Mouse (Mus musculus) mouse trophoblast stem cell (cell line): Measurements from ENCODE around the gene Sec14l3.
"Not testable (repeated sequence)": the region's sequence is repeated elsewhere in the genome, so short reads cannot be mapped to it uniquely, and the experiment has no call there.

ENCODE experiments used
- in situ Hi-C, 2 experiments: fragments of 300-500 bp; cut with MseI, MboI; formaldehyde crosslinking; loops; 2 replicates in 1 of 2; 3 replicates in 1 of 2; pipeline ENCODE4 v1.15.1; 2025

Gene Sec14l3

DNA sequence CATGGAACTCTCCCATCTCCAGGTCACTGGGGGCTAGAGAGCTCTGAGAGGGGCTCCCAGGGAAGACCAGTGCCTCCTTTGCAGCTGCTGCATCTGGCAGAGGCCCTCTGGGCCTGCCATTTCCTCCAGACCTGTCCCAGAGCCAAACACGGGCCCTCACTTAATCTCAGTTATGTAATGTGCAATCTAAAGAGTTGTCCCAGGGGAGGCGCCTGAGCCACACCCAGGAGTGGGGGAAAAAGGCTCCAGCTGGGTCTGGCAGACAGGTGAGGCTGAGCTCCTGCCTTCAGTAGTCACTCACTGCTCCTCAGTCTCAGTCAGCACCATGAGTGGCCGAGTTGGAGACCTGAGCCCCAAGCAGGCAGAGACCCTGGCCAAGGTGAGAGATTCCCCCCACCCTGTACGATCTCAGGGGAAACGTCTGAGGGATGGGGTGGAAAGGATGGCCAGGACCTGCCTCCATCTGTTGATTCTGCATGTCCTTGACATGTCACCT lies at the start of gene Sec14l3:
Gene Sec14l3, plus strand, starts transcription at position 215 of the 496 bp plus-strand sequence.
- in situ Hi-C loops: no loop called here

DNA sequence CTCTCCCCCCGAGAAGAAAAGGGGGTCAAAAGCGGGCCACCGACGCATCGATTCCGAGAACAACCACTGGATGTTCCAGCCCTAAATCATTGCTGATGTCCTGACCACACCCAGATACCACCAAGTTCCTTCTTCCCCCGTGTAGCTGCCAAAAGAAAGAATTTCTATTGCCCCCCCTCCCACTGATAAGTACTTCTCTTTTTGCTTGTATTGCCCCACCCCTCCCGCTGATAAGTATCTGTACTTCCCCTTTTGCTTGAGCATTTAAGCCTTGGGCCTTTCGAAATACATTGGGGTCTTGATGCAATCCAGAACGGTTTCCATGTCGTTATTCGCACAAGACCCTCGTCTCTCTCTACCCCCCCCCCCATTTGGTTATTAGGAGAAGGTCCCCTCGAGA lies 48.8 kb upstream of the Sec14l3 start:
- in situ Hi-C loops: not testable (repeated sequence)

DNA sequence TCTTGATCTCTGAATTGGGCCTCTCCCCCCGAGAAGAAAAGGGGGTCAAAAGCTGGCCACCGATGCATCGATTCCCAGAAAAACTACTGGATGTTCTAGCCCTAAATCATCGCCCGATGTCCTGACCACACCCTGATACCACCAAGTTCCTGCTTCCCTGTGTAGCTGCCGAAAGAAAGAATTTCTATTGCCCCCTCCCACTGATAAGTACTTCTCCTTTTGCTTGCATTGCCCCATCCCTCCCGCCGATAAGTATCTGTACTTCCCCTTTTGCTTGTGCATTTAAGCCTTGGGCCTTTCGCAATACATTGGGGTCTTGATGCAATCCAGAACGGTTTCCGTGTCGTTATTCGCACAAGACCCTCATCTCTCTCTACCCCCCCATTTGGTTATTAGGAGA lies 42.5 kb upstream of the Sec14l3 start:
- in situ Hi-C loops: not testable (repeated sequence)

DNA sequence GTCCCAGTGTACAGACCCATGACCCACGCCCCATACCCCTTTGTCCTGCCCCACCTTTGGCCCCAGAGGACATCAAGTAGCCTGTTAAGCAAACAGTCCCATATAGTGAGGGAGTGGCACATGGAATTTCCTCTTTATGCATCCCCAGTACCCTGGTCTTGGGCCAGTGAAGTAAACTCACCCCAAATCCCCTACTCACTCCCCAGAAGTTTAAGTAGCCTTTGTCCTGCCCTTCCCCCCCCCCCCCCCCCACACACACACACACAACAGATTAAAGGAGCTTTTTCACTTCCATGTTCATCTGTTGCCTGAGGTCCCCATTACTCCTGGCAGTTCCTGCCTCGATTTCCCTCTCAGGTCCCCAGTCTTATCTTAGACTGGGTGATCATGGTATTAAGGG lies 41.3 kb upstream of the Sec14l3 start:
- in situ Hi-C loops: no loop called here

DNA sequence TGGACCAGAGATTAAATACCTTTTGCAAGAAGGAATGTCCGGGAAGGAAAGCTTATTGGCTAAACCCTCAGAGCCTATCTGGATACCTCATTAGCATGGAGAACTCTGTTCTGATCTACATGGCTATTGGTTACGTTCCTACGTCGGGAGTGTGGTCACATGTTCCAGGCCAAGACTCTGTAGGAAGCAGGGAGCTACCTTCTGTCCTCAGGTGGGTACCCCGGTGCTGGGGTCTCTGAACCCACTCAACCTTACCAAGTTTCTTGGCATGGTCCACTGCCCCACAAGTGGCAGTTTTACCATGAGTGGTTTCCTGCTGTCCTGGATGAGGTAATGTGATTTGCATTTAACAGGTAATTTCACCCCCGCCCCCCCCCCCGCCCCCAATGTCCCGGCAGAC lies 37.6 kb upstream of the Sec14l3 start:
- in situ Hi-C loops: no loop called here

DNA sequence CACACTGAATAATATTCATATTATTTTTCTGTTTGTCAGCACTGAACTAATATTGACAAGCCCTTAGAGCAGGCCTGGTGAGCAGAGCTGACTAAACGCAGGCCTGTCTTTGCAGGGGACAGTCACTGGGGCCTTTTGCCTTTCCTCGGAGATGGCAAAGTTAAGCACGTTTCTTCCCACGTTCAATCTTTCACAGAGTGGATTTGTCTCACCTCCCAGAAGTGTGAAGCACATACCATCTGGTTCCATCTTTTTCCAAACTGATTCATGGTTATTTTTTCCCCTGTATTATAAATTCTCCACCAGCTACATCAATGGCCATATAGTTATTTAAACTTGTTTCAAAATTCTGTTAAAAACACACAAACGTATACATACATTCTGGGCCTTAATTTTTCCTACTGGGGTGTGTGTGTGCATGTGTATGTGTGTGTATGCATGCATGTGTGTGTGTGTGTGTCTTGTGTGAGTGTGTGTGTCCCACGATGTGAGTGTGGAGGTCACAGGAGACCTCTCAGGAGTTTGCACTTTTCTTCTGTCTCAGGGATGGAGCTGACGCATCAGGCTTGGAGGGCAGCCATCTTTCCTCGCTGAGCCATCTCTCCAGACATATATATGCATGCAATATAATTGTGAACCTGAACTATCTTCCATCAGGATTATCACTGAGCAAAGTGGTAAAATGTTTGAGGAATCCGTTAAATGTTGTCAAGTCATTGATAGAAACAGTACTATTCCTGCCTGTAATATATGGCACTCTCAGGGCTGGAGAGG lies 36.9 kb upstream of the Sec14l3 start:
- in situ Hi-C loops: no loop called here

DNA sequence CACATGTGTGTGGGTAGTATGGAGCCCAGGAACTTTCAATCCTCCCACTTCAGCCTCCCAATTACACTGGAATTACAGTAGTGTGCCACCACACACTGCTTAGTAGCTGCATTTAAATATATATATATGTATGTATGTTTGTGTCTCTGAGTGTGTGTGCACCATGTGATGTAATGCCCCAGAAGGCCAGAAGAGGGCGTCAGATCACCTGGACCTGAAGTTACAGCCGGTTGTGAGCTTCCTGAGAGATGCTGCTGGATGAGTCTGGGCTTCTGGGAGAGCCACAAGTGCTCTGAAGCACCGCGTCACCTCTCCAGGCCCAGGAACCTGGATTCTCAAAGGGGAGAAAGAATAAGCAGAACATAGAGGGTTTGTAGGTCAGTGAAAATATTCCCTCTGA lies 35.3 kb upstream of the Sec14l3 start:
- in situ Hi-C loops: no loop called here

DNA sequence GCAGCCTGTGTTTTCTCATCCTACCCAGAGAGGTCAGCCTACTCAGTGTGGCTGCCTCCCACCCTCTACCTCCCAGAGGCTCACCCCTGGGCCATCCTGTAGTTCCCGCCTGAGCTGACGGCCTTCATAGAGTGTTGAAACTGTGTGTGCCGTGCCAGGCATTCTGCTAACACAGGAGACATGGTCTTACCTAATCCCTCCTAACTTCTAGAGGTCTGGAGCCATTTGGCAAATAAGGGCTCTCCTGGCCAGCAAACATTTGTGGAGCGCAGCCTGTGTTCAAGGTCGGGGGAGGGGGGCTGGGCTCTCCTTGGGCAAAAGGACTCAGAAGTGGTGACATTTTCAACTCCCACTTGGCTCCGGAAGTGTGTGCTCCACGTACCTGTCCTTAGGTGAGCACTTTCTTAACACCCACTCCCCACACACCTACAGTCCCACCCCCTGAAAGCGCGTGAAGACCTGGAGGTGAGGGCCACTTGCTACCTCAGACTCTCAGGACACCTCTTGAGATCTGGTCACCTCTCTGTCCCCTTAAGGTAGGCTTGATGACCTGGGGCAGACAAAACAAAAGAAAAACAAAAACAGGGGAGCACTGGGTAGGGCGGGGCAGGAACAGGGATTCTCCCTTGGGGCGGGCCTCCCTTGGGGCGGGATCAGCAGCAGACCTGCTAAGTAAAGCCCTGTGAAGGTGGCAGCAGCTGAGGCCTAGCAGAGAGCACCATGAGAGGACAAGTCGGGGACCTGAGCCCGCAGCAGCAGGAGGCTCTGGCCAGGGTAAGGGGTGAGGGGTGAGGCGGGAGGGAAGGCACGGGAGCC lies 33.3 kb upstream of the Sec14l3 start, which contains the start of gene Sec14l4:
Gene Sec14l4, plus strand, starts transcription at position 337 of the 816 bp plus-strand sequence.
- in situ Hi-C loops: no loop called here

DNA sequence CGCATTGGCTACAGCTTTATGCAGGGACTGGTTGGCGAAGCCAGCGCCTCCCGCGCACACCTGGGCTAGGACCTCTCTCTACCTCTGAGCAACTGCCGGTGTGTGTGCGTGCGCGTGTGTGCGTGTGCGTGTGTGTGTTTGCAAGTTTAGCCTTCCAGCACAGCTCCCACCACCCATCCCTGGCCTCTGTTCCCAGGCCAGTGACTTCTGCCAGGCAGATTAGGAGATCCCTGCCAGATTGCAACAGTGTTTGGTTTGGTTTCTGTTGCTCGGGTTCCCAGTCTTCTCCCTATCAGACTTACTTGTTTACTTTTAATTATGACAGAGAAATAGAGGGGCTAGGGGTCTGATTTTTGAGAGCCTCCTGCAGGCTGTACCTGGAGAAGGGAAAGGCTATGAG lies 32.7 kb upstream of the Sec14l3 start:
- in situ Hi-C loops: no loop called here

DNA sequence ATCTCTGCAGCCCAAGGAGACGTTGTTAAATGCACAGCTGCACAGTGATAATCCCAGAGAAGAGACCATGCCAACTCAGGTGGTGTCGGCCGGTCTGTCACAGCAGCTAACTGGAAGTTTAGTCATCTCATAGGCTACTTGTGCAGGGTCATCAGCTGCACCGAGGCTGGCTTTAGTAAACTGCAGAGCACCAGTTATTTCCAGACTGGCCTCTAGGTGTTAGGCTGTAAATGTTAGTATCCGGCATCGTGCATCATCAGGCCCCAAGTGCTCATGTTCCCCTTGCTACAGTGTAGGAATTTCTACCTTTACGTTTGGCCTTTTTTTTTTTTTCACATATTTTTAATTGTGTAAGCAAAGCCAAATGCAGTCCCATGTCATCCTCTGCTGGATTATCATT lies 31.2 kb upstream of the Sec14l3 start:
- in situ Hi-C loops: no loop called here

DNA sequence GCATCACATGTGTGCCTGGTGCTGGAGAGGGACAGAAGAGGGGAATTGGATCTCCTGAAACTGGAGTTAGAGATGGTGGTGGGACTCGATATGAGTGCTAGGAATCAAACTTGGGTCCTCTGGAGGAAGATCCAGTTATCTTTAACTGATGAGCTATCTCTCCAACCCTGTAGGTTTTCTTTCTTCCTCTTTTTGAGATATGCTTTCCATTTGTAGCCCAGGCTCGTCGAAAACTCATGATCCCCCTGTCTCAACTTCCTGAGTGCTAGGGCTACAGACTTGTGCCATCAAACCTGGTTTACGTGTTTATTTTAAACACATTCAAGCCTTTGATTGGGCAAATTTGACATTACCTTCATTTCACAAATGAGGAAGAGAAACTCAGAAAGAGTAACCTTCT lies 30.5 kb upstream of the Sec14l3 start:
- in situ Hi-C loops: no loop called here

DNA sequence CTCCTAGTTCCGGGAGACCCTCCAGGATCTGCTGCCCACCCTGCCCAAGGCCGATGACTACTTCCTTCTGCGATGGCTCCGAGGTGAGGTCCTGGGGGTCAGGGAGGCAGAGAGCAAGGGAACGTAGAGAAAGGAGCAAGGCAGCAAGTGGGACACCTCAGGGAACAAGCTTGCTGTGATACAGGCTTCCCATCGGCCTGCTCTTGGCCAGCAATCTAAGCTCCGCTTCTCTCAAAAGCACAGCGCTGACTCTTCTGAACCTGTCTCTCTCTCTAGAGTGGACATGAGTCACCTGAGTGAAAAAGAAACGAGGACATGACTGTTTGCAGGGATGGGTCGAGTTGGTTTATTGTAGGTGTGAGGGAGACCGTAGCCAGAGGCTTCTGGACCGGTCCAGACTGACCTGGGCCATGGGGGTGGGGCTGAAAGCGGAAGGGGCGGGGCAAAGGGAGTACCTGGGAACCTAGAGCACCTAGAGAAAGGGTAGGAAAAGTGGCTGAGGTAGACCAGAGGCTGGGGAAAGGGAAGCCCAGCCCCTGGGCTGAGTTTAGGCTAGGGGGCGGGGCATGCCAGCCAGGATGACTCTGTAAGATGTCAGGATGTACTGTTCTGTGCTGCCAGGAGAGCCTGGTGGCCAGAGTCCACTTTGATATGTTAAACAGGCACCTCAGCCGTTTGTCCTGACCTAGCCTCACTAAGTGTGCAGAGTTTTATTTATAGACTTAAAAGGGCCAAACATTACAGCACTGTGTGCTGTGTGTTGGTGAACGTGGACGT lies 29.3 kb upstream of the Sec14l3 start:
- in situ Hi-C loops: no loop called here

DNA sequence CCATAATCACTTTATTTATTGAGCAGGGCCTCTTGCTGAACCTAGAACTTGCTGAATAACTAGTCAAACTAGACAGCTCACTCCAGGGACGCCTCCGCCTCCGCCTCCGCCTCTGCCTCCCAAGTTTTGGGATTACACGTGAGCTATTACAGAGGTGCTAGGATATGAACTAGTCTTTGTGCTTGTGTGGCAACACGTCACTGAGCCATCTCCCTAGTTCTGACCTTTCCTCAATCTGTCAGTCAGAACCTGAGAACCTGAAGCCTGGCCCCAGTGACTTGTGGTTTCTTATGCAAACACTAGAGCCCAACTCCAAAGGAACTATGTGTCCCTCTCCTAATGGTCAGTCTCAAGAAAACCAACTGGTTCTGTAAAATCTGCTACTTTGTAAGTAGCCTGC lies 28.7 kb upstream of the Sec14l3 start:
- in situ Hi-C loops: no loop called here

DNA sequence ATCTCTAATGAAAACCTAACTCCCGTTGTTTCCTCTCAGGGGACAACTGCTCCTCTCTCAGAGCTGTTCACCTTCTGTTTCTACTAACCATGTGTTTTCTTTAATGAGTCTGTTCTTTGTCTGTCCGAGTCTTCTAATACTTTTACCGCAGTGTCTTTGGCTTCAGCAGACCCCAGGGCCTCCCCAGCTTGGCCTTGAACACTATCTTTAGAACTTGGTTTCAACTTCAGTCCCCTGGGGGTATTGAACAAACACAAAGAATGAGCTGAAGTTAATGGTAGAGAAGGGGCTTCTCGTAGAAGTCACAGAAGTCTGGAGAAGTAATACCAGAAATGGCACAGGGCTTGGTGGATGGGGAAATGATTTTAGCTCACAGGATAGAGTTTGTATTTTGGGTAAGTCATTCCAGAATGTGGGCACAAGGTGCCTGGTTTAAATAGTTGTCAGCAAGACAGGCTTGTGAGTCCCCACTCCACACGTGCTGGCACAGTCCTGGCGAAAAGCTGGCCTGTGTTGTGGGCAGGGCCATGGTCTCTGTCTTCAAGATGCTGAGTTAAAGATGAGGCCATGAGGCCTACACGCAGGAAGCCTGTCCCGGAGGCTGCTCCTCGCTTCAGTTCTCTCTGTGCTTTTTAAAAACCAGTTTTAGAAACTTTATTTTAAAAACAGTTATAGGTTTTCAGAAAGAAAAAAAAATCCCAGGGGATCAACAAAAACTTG lies 28.1 kb upstream of the Sec14l3 start:
- in situ Hi-C loops: no loop called here

DNA sequence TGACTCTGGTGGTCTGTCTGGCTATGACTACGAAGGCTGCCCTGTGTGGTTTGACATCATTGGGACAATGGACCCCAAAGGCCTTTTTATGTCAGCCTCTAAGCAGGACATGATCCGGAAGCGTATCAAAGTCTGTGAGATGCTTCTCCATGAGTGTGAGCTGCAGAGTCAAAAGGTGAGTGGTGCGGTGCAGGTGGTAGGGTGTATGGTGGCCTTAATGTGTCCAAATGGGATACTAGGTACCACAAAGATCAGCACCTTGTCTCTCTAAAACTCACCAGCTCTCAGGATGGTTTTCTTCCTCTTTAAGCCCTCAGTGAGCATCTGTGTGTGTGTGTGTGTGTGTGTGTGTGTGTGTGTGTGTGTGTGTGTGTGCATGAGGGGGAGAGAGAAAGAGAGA lies 24.7 kb upstream of the Sec14l3 start:
- in situ Hi-C loops: no loop called here

DNA sequence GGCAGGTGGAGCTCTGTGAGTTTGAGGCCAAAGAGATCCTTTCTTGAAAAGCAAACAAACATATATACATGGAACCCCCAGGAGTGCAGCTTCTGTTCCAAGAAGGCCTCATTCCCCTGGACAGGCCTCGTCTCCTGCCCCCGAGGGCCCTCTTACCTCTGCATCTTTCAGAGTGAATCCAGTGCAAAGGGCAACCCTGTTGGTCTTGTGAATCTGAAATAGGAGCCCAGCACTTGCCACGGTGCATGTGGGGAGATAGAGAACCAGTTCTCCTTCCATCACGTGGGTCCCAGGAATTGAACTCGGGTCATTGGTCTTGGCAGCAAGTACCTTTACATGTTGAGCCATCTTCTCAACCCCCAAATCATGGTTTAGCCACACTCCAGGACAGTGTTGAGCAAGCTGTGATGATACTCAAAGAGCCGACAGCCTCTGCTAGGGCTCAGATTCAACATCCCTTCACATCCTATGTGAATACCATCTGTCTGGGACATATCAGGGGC lies 23.5 kb upstream of the Sec14l3 start:
- in situ Hi-C loops: no loop called here

DNA sequence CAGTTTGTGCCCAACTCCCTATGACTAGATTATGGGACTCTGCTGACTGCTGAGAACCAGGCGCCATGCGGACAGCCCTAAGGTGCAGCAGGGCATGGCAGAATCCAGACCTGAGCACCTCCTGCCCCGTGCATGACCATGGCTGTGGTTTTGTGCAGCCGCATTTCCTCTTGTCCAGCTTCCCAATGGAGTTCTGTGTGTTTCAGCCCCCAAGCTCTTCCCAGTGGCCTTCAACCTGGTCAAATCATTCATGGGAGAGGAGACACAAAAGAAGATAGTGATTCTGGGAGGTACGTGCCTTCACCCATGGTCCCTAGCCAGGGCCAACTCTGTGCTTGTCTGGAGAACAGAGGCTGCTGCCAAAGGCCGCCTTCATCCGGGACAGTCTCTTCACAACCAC lies 21.6 kb upstream of the Sec14l3 start:
- in situ Hi-C loops: no loop called here

DNA sequence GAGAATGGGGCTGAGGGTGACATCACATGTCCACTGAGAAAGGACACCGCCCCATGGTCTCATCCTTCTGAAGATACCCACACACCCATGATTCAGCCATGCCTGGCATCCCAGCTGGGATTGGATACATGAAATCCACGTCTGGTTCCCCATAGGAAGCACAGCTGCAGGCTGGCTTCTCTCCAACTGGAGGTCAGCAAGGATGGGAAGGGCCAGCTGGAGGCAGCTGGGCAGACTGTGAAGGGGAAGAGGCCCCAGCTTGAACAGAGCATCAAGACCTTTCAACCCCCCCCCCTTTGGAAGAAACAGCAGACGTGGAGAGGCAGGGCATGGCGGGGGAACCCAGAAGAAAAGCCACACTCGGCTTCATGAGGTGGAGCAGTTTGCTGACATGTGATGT lies 18.1 kb upstream of the Sec14l3 start:
- in situ Hi-C loops: loop anchor here in 1 of 2 experiments (5.0 kb wide), 1 partner anchor 36 kb away; no protein-coding TSS in a partner anchor

DNA sequence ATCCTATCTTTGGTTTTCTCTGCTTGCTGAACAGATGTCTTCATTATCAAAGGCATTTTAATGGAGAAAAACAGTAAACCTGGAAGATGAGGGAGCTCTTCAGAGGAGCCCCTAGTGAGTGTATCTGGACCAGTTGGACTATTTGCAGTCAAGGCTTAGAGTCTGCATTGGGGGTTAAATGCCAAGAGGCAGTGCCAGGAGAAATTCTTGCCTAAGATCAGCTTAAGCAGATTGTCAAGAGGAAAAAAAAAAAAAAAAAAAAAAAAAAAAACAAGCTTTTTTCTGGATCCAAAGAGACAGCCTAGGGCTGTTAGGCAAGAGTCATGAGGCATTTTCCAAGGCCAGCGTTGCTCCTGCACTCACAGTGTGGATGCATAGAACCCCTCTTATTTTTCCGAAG lies 16.9 kb upstream of the Sec14l3 start:
- in situ Hi-C loops: loop anchor here in 1 of 2 experiments (5.0 kb wide), 1 partner anchor 35 kb away; no protein-coding TSS in a partner anchor

DNA sequence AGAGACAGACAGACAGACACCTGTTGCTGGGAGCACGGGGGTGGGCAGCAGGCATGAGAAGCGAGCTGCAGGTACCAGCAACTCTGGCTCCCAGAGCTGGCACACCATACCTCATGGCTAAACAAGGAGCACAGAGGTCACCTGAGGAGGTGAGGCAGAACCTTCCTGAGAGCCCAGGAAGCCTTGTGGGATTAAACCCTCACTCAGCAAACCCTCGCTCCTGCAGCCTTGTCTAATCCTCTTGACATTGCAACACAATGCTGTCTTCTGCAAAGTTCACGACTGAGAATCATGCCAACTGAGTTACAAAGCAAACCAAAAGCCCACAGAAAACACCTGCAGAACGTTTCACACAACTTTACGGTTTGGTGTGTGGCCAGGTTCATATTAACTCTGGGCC lies 16.2 kb upstream of the Sec14l3 start:
- in situ Hi-C loops: loop anchor here in 1 of 2 experiments (5.0 kb wide), 1 partner anchor 34 kb away; no protein-coding TSS in a partner anchor

DNA sequence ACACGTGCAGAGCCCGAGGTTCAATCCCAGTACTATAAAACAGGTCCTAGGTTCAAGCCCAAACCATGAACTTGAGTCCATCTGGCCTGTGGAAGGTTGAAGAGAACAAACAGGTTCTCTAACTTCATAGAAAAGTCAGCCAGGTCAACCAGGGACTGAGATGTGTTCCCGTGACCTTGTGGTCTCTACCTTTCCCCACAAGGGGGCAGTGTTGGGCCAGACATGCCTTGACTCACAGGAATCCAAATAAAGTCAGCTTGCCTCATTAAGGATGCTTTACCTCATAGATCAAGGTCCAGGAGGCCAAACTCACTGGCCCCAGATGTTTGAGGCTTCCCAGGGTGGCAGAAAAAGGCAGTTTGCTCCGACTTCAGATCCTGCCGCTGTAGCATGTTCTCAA lies 11.1 kb upstream of the Sec14l3 start:
- in situ Hi-C loops: no loop called here
